Mouse (Mus musculus) ES-E14 (cell line): ENCODE results near the gene Cdk4.

Experiments
- CHD2 ChIP-seq: IDR thresholded peaks from 2 replicates; pipeline ENCODE4 v1.6.1; 2014; ENCODE audit warnings: mild to moderate bottlenecking, low read depth, low read length, inconsistent platforms
- HCFC1 ChIP-seq: IDR thresholded peaks from 2 replicates; pipeline ENCODE4 v1.6.1; 2012; ENCODE audit warnings: low read length, inconsistent platforms, borderline replicate concordance; ENCODE audit not compliant: insufficient read depth
- MAFK ChIP-seq: IDR thresholded peaks from 2 replicates; pipeline ENCODE4 v1.6.1; 2014; ENCODE audit warnings: mild to moderate bottlenecking, low read depth, low read length, inconsistent platforms; ENCODE audit not compliant: insufficient read depth
- ZC3H11A ChIP-seq: IDR thresholded peaks from 2 replicates; pipeline ENCODE4 v1.6.1; 2012; ENCODE audit warnings: low read depth, mild to moderate bottlenecking, inconsistent platforms, low read length, borderline replicate concordance
- ZNF384 ChIP-seq: IDR thresholded peaks from 2 replicates; pipeline ENCODE4 v1.6.1; 2012; ENCODE audit warnings: low read depth, low read length, inconsistent platforms

DNA sequence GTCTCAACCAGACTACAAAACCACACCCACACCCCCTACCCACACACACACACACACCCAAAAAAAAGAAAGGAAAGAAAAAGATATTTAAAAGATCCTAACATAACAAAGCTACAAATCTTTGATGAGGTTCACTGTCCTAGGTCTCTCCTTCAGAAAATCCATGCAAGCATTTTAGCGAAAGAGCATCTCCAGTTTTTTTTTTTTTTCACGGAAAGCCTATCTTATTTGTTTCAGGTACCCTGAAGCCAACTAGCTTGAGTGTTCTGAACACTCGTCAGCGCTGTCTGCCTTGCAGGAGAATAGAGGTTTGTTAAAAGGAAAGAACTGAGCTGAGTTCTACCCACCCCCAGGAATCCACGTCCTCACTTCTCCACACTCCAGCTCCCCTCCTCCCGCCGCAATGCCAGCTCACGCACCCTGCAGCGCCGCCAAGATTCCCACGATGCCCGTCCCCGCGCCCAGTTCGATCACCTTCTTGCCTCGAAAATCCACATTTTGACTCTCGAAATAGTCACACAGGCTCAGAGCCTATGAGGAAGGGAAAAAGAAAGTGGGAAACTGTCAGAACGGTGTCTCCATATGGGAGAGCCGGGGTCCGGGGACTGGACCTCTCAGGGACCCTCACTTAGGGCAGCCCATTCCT, 22.6 kb upstream of the Cdk4 start:
- TF ChIP-seq ZC3H11A (no peak), ZNF384 (peak; percentile 93), MAFK (no peak), CHD2 (no peak), HCFC1 (no peak)
